Mouse (Mus musculus): ENCODE results near the gene Hist1h2bg.
"Not testable (repeated sequence)": the region's sequence is repeated elsewhere in the genome, so short reads cannot be mapped to it uniquely, and the experiment has no call there.

Hist1h2bg gene

GRCm38 (mm10) chr13:23561883-23562659, 9.1 kb upstream of the Hist1h2bg start, which contains the start of gene Hist1h3e:
Hist1h3e (minus strand) TSS chr13:23562369.
- peak; percentile 89 to 90 for DNase-seq (ENCODE audit: low read depth in 2 of 2, low spot score in 2 of 2)

GRCm38 (mm10) chr13:23562699-23563462, 8.3 kb upstream of the Hist1h2bg start:
- peak in 1 of 2 experiments; percentile 28 for DNase-seq (ENCODE audit: low read depth in 2 of 2, low spot score in 2 of 2)

- no peak for DNase-seq (ENCODE audit: low read depth in 2 of 2, low spot score in 2 of 2)
Observed at GRCm38 (mm10) chr13:23564482-23564881, 6.7 kb upstream of the Hist1h2bg start.

- DNase-seq (ENCODE audit: low read depth in 2 of 2, low spot score in 2 of 2): not testable (repeated sequence)
Observed at GRCm38 (mm10) chr13:23570261-23571021, 755 bp upstream of the Hist1h2bg start.

GRCm38 (mm10) chr13:23571504-23572217, 465 bp downstream of the Hist1h2bg start:
- not testable (repeated sequence) for DNase-seq (ENCODE audit: low read depth in 2 of 2, low spot score in 2 of 2)

- DNase-seq (ENCODE audit: low read depth in 2 of 2, low spot score in 2 of 2): no peak
Observed at GRCm38 (mm10) chr13:23572218-23573033, 1.2 kb downstream of the Hist1h2bg start.

GRCm38 (mm10) chr13:23573034-23573897, 2.1 kb downstream of the Hist1h2bg start:
- not testable (repeated sequence) for DNase-seq (ENCODE audit: low read depth in 2 of 2, low spot score in 2 of 2)

GRCm38 (mm10) chr13:23573898-23574524, 2.8 kb downstream of the Hist1h2bg start, which contains the start of the genes Hist1h2bf and Hist1h2ad:
Hist1h2bf (minus strand) TSS chr13:23574196.
Hist1h2ad (plus strand) TSS chr13:23574381.
- peak; percentile 68 to 76 for DNase-seq (ENCODE audit: low read depth in 2 of 2, low spot score in 2 of 2)

GRCm38 (mm10) chr13:23574546-23575170, 3.5 kb downstream of the Hist1h2bg start:
- DNase-seq (ENCODE audit: low read depth in 2 of 2, low spot score in 2 of 2): not testable (repeated sequence)

- DNase-seq (ENCODE audit: low read depth in 2 of 2, low spot score in 2 of 2): no peak
Observed at GRCm38 (mm10) chr13:23575271-23575851, 4.2 kb downstream of the Hist1h2bg start, which contains the start of gene Hist1h3d. Hist1h3d (plus strand) TSS chr13:23575763.

GRCm38 (mm10) chr13:23575864-23576313, 4.7 kb downstream of the Hist1h2bg start:
- not testable (repeated sequence) for DNase-seq (ENCODE audit: low read depth in 2 of 2, low spot score in 2 of 2)

- no peak for DNase-seq (ENCODE audit: low read depth in 2 of 2, low spot score in 2 of 2)
Observed at GRCm38 (mm10) chr13:23576351-23576881, 5.2 kb downstream of the Hist1h2bg start.

- no peak for DNase-seq (ENCODE audit: low read depth in 2 of 2, low spot score in 2 of 2)
Observed at GRCm38 (mm10) chr13:23576906-23577639, 5.9 kb downstream of the Hist1h2bg start.

GRCm38 (mm10) chr13:23577835-23578234, 6.6 kb downstream of the Hist1h2bg start:
- no peak for DNase-seq (ENCODE audit: low read depth in 2 of 2, low spot score in 2 of 2)

GRCm38 (mm10) chr13:23581408-23582218, 10.4 kb downstream of the Hist1h2bg start, which contains the start of gene Hist1h4d:
Hist1h4d (plus strand) TSS chr13:23581598.
- DNase-seq (ENCODE audit: low read depth in 2 of 2, low spot score in 2 of 2): peak; percentile 85 to 91
